Mouse (Mus musculus) adrenal gland, postnatal 4 days (tissue): ENCODE data around the gene Nat10. TPM values are rescaled to one million over a fixed set of nuclear protein-coding genes. Genes with fewer than 3 reads are reported as not detected.

ENCODE experiments used
- DNase-seq, 2 experiments: peaks; one replicate each; pipeline ENCODE4 v3.0.0; 2021 to 2022; ENCODE audit warnings: low spot score in 2 of 2, mixed read lengths in 2 of 2
- total RNA-seq, 2 experiments: library from RNA; stranded (reverse); gene quantifications; 2 replicates each; pipeline ENCODE4 v1.2.3; 2021

Gene Nat10
- total RNA-seq, 2 experiments from 2014 or later = 71.1 to 72.8 TPM

DNA sequence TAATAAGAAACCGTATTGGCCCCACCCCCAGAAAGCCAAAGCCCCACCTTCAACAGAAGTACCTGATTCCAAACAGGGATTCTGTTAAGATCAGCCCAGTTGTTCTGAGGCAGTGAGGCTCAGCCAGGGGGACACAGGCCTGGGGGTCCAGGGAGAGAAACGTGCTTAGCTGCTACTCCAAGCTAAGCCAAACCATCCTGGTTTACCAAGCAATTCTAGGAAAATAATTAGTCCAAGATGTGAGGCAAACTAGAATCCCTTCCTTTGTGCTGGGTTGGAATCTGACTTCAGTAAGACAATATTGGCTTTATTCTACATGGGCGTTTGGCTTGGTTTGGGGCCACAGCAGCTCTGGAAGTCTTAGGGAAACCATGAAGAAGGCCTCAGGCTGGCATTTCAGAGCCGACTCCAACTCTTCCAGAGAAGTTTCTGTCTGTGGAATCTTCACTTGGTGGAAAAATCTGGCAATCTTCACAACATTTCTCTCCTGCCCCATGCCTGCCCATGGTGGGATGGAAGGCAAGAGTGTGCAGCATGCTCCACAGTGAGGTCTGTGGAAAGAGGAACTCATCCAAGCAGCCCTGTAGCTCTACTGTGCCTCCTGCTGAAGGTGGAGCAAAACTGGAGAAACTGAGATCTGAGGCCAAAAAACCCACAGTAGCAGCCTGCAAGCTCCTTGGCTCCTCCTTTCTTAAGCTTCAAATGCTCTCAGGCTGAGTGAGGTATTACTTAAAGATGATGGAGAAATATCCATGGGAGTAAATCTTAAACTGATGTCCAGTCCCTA lies 66.1 kb downstream of the Nat10 start:
- DNase-seq = no peak

GRCm38 (mm10) chr2:103692810-103693209 lies 68.3 kb downstream of the Nat10 start:
- no peak for DNase-seq

GRCm38 (mm10) chr2:103691278-103691677 lies 69.8 kb downstream of the Nat10 start:
- no peak for DNase-seq

- no peak for DNase-seq
These were observed 70.2 kb downstream of the Nat10 start for GRCm38 (mm10) chr2:103690828-103691227.

GRCm38 (mm10) chr2:103690425-103690824 lies 70.6 kb downstream of the Nat10 start:
- no peak for DNase-seq

DNA sequence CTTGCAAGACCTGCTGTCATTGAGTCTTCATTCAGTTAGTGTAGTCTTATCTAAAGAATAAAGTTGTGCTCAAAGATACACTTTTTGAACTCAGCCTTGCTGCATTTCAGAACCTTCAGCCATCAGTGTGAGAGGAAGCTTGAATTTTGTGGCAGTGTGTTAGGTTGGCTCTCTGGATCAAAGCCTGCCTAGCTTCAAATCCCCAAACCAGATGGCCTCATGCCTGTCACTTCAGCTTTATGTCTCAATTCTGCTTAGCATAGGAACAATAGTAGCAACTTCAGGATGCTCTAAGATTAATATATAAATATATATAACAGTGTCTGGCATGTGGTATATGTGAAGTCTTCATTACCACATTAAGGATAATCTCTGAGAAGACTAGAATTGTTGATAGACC lies 73.2 kb downstream of the Nat10 start:
- no peak for DNase-seq

- no peak for DNase-seq
These were observed 73.9 kb downstream of the Nat10 start for GRCm38 (mm10) chr2:103687143-103687542.

DNA sequence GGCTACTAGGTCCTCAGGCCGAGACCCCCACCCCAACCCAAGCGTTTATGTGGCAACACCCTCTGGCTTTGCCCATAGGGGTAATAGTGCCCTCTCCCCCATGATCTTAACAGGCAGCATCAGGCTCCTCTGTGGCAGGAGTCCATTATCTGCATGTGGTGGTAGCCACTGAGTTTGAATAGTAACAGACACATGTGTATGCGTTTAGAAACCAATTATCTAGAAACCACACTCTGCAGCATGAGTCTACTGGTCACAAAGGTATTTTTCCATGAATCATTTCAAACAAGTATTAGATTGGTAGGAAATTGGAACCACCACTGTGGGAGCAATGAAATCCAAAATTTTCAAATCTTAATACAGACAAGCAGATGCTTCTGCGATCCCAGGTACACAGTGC lies 75.5 kb downstream of the Nat10 start:
- no peak for DNase-seq

GRCm38 (mm10) chr2:103684926-103685577 lies 76.0 kb downstream of the Nat10 start:
- no peak for DNase-seq

DNA sequence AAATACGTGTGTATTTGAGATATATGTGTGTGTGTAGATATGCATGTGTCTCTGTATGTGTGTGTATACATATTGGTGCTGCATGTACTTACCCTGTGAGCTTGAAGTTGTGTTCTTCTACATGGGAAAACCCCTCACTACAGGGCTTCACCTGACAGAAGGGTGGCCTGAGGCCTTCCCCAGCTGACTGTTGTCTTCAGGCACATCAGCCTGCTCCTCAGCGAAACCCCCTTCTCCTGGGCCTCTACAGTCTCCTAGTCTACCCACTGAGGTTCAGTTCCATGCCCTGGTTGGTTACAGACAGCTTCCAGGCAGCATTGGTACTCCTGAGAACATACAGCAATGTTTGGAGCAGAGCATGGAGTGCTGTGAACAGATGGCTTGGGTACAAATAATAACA lies 76.6 kb downstream of the Nat10 start:
- no peak for DNase-seq

- no peak for DNase-seq
These were observed 78.1 kb downstream of the Nat10 start for GRCm38 (mm10) chr2:103682927-103683442.

DNA sequence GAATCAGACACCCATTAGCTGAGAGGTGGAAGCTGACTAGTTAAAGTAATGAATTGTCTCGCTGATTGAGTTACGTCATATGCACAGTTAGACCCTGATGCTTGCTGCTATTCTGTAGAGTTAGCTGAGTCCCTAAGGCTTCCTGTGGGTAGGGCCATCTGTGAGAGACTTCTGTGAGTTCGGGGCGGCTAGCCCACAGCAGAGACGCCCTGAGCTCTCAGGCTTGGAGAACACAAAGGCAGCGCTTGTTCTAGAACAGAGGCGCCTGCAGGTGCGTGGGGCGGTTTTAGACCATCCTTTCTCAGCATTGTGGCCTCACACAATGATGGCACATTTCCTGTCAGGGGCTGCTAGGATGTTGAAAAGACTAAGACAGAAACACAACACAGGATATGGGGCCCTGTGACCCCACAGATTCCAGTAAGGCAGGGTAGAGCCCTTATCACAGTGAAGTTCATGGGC lies 78.8 kb downstream of the Nat10 start:
- no peak for DNase-seq

DNA sequence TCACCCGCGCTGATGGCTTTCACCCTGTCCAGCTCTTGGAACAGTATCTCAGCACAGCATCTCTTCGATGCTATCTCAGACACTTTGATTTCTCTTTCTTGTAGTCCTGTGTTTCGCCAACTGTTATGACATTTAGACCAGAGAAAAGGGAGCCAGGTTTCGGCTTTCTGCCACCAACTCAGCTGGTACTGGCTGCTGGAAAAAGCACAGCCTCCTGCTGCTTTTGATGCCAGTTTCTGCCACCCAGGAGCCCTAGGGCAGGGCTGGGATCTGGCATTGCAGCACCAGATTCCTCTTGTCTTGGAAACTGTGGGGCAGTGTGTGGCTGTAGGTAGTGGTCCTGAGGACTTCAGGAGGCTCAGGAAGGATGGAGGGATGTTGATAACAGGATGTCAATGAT lies 79.9 kb downstream of the Nat10 start:
- DNase-seq = no peak

- DNase-seq = no peak
These were observed 80.5 kb downstream of the Nat10 start for GRCm38 (mm10) chr2:103680364-103681110.

DNA sequence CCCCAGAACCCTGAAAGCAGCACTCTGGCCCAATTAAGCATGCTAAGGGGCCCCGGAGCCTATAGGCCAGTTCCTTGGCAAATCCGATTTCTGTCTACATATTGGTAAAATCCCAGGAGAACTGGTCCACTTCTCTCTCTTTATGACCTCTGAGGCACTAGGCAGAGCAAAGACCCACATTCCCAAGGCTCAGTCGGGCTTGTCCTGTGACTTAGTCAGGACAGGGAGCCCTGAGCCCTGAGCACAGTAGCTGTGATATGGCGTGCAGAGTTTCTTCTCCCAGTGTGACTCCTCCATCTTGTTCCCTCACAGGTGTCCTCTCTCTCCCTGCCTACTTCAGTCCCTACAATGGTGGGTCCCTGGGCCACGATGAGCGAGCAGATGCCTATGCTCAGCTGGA lies 82.6 kb downstream of the Nat10 start:
- DNase-seq = no peak

- DNase-seq = no peak
These were observed 83.3 kb downstream of the Nat10 start for GRCm38 (mm10) chr2:103677614-103678369.

- DNase-seq = no peak
These were observed 84.3 kb downstream of the Nat10 start for GRCm38 (mm10) chr2:103676808-103677207.

- no peak for DNase-seq
These were observed 85.7 kb downstream of the Nat10 start for GRCm38 (mm10) chr2:103675391-103675790.

GRCm38 (mm10) chr2:103673609-103674008 lies 87.5 kb downstream of the Nat10 start:
- DNase-seq = no peak

GRCm38 (mm10) chr2:103672573-103673119 lies 88.4 kb downstream of the Nat10 start:
- DNase-seq = no peak
